Mouse (Mus musculus) limb, embryonic 14.5 days (tissue): Measurements from ENCODE around the gene Gpr152. TPM values are rescaled to one million over a fixed set of nuclear protein-coding genes. Genes with fewer than 3 reads are reported as not detected.

Experiments used
- ATAC-seq: fragments of 200-750 bp; cut with Nextera tagmentation; 2 replicates; pipeline ENCODE4 v1.8.0; 2017; ENCODE audit warnings: low read depth, moderate number of reproducible peaks, moderate TSS enrichment; ENCODE audit not compliant: low FRiP score
- DNase-seq: peaks from one replicate; pipeline ENCODE4 v3.0.0-alpha.2; 2015; ENCODE audit warnings: low spot score
- H3K27ac ChIP-seq: fragments of 300-500 bp; sonication (generic); replicated peaks from 2 replicates; pipeline ENCODE4 v1.5.1; 2014; ENCODE audit warnings: low read depth, mild to moderate bottlenecking, low read length, moderate library complexity, mixed read lengths
- H3K27me3 ChIP-seq: fragments of 300-500 bp; sonication (generic); 2 replicates; pipeline ENCODE4 v1.6.1; 2014; ENCODE audit warnings: low read length, mixed read lengths; ENCODE audit not compliant: control insufficient read depth, insufficient read depth
- H3K36me3 ChIP-seq: fragments of 300-500 bp; sonication (generic); 2 replicates; pipeline ENCODE4 v1.6.1; 2014; ENCODE audit warnings: mild to moderate bottlenecking, low read length, moderate library complexity, mixed read lengths; ENCODE audit not compliant: control insufficient read depth, insufficient read depth
- H3K4me1 ChIP-seq: fragments of 300-500 bp; sonication (generic); 2 replicates; pipeline ENCODE4 v1.6.1; 2014; ENCODE audit warnings: antibody characterized with exemption, low read length, mixed read lengths; ENCODE audit not compliant: control insufficient read depth, insufficient read depth
- H3K4me2 ChIP-seq: fragments of 300-500 bp; sonication (generic); replicated peaks from 2 replicates; pipeline ENCODE4 v1.6.1; 2014; ENCODE audit warnings: low read depth, mild to moderate bottlenecking, low read length, moderate library complexity; ENCODE audit not compliant: severe bottlenecking
- H3K4me3 ChIP-seq: fragments of 300-500 bp; sonication (generic); replicated peaks from 2 replicates; pipeline ENCODE4 v1.5.1; 2014; ENCODE audit warnings: low read length
- H3K9ac ChIP-seq: fragments of 300-500 bp; sonication (generic); 2 replicates; pipeline ENCODE4 v1.6.1; 2014; ENCODE audit warnings: mild to moderate bottlenecking, low read depth, low read length, moderate library complexity; ENCODE audit not compliant: severe bottlenecking
- H3K9me3 ChIP-seq: fragments of 300-500 bp; sonication (generic); 2 replicates; pipeline ENCODE4 v1.6.1; 2016; ENCODE audit warnings: low read length; ENCODE audit not compliant: control insufficient read depth
- POLR2A ChIP-seq: fragments of 200-500 bp; IDR thresholded peaks from 2 replicates; pipeline ENCODE4 v1.8.0; 2012; ENCODE audit warnings: inconsistent platforms, mild to moderate bottlenecking, moderate library complexity, borderline replicate concordance; ENCODE audit not compliant: insufficient read depth, insufficient read length; ENCODE audit errors: extremely low read depth
- WGBS: fragments of 180-500 bp; shearing (Covaris S2); extraction: QIAGEN DNeasy Blood & Tissue Kit; methylation state at CpG from one replicate; pipeline ENCODE4 v1.1.7; 2014; 5-methylcytosine and 5-hydroxymethylcytosine counted together
- polyA plus RNA-seq, 2 experiments: library from polyadenylated mRNA; depleted of rRNA in 1 of 2; stranded (reverse) in 1 of 2; unstranded in 1 of 2; fragments of >200 nt; fragmentation: Nextera tagmentation in 1 of 2; extraction: Ambion mirVana in 1 of 2; gene quantifications; 2 replicates each; pipeline versions ENCODE4 v1.2.1 to v1.2.3; 2012 to 2014

Gpr152 gene
- polyA plus RNA-seq, 2 experiments = 0.01 TPM; not detected in 1

- Histone ChIP-seq H3K4me3 (no peak overlapping the region), H3K4me1 (peaks cover 11% of the 10 kb centered on the region), H3K9me3 (no peaks in the 10 kb centered on the region), H3K27me3 (no peaks in the 10 kb centered on the region), H3K4me2 (no peak overlapping the region), H3K27ac (no peak overlapping the region), H3K36me3 (peaks cover 51% of the 10 kb centered on the region), H3K9ac (no peak overlapping the region)
- 90% methylated on average over 8 of the region's 8 CpGs for WGBS
- no peak for ATAC-seq
- TF ChIP-seq POLR2A = no peak
- no peak for DNase-seq
Observed at GRCm38 (mm10) chr19:4152445-4153231, 13.1 kb downstream of the Gpr152 start.

GRCm38 (mm10) chr19:4153232-4153654, 13.7 kb downstream of the Gpr152 start, which contains the start of gene Ptprcap:
Gene Ptprcap, plus strand, starts transcription at chr19:4153604.
- Histone ChIP-seq H3K27ac (no peak within 1 kb of the TSS), H3K36me3 (peaks cover 57% of the 10 kb centered on the region), H3K4me2 (no peak within 1 kb of the TSS), H3K4me1 (peaks cover 9% of the 10 kb centered on the region), H3K27me3 (no peaks in the 10 kb centered on the region), H3K4me3 (no peak within 1 kb of the TSS), H3K9ac (no peak within 1 kb of the TSS), H3K9me3 (no peaks in the 10 kb centered on the region)
- ATAC-seq = no peak
- WGBS = 80% methylated on average over 11 of the region's 11 CpGs
- DNase-seq = no peak
- TF ChIP-seq POLR2A = no peak

GRCm38 (mm10) chr19:4154437-4155222, 15.0 kb downstream of the Gpr152 start:
- 76% methylated on average over 13 of the region's 13 CpGs for WGBS

GRCm38 (mm10) chr19:4155223-4156072, 15.9 kb downstream of the Gpr152 start:
- Histone ChIP-seq H3K4me3 (no peak overlapping the region), H3K27ac (no peak overlapping the region), H3K4me2 (no peak overlapping the region), H3K9ac (no peak overlapping the region), H3K9me3 (no peaks in the 10 kb centered on the region), H3K36me3 (peaks cover 68% of the 10 kb centered on the region), H3K4me1 (no peaks in the 10 kb centered on the region), H3K27me3 (no peaks in the 10 kb centered on the region)
- no peak for TF ChIP-seq POLR2A
- ATAC-seq = no peak
- DNase-seq = no peak
- WGBS = 77% methylated on average over 6 of the region's 6 CpGs

More at GRCm38 (mm10) chr19:4154437-4155222, 15.0 kb downstream of the Gpr152 start:
- peaks cover 71% of the 10 kb centered on the region for H3K36me3 ChIP-seq
- no peak for TF ChIP-seq POLR2A
- H3K4me2 ChIP-seq = no peak overlapping the region
- no peak for DNase-seq
- H3K27ac ChIP-seq = no peak overlapping the region
- ATAC-seq = no peak
- peaks cover 1% of the 10 kb centered on the region; the same call in 1 of the 2 replicates for H3K4me1 ChIP-seq
- H3K27me3 ChIP-seq = no peaks in the 10 kb centered on the region
- H3K9ac ChIP-seq = no peak overlapping the region
- H3K4me3 ChIP-seq = no peak overlapping the region
- no peaks in the 10 kb centered on the region for H3K9me3 ChIP-seq
